Mouse (Mus musculus) adrenal gland, adult 8-10 months (tissue): ENCODE data around the gene Zfp451. TPM values are rescaled to one million over a fixed set of nuclear protein-coding genes. Genes with fewer than 3 reads are reported as not detected.
"Not testable (repeated sequence)": the region's sequence is repeated elsewhere in the genome, so short reads cannot be mapped to it uniquely, and the experiment has no call there.

Source experiments
- DNase-seq: peaks from one replicate; pipeline ENCODE4 v3.0.0; 2022
- total RNA-seq, 4 experiments: library from RNA; stranded (reverse); gene quantifications; 2 replicates each; pipeline ENCODE4 v1.2.4; 2022

Zfp451 gene
- total RNA-seq = 10 to 100 TPM; 32.4 to 49.6 (median 40.3) TPM

GRCm38 (mm10) chr1:33813868-33814794 lies at the start of gene Zfp451:
Gene Zfp451, minus strand, starts transcription at chr1:33814595.
- DNase-seq = peak; percentile 86

DNA sequence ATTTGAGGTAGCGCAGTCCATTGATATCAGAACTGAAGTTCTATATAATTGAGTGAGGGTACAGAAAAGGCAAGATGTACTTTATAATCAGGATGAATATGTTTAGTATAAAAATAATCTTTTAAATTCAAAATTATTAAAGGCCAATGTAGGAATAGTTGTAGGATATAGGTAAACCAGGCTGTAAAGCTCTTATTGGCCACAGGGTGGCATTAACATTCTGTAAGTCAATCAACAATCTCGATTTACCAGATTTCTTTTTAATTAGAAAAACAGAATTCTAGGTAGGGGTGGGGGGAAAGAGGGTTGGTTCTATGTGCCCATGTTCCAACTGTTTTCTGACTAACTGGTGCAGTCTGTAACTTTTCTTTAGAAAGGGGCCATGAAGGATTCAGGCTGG lies 32.4 kb upstream of the Zfp451 start:
- DNase-seq = no peak

GRCm38 (mm10) chr1:33843823-33844222 lies 29.4 kb upstream of the Zfp451 start:
- no peak for DNase-seq

GRCm38 (mm10) chr1:33838952-33839351 lies 24.6 kb upstream of the Zfp451 start:
- DNase-seq = not testable (repeated sequence)

DNA sequence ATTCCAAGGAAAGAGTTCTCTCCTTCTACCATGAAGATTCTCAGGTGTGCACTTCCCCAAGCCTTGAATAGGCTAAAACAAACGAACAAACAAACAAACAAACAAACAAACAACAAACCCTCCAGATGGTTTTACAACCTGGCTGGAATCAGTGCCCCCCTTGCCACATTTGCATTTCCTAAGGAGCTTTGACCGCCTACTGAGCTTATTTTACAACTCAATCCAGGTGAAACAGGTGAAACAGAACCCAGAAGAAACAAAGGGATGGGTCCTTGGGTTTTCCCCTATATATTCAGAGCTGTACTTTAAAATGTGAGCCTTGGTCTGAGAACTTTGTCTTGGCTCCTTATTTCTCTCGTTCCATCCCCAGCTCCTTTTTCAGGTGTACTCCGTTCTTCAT lies 16.2 kb upstream of the Zfp451 start:
- DNase-seq = no peak

DNA sequence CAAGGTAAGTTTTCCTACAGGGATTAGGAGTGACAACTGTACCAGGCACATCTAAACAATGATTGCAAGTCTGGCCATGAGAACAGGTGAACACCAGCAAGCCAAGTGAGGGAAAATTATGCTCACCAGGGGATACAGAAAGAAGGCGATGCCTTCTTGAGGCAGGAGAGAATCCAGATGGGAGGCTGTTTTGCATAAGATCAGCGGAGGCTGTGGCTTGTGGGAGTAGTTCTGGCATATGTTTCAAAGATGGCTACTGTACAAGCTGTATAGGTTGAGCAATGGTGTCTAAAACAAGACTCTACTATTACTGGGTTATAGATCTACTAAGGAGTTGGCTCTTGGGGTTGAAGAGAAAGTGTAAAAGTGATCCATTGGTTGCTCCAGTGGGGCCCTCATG lies 3.5 kb upstream of the Zfp451 start:
- no peak for DNase-seq

- no peak for DNase-seq
Measured at GRCm38 (mm10) chr1:33813495-33813867, 914 bp downstream of the Zfp451 start.

- DNase-seq = no peak
Measured at GRCm38 (mm10) chr1:33803323-33803722, 11.1 kb downstream of the Zfp451 start.

DNA sequence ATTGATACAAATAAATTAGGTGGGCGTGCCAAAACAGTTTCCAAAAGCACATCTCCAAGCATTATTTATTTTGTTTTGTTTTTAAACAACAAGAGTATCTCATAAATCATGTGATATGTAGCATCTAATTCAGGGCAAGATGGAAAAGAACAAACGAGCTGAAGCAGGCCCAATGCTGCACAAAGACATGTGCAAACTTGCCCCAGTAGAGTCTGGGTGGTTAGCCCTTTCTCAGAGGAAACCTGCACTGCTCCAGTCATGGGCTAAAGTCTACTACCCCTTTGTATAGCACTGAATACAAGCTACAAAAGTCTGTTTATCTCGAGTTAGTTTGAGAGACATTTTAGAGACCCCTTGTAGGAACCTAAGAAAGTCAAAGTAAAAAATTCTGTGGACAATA lies 14.8 kb downstream of the Zfp451 start:
- DNase-seq = no peak

GRCm38 (mm10) chr1:33788493-33788892 lies 25.9 kb downstream of the Zfp451 start:
- DNase-seq = no peak

GRCm38 (mm10) chr1:33788072-33788471 lies 26.3 kb downstream of the Zfp451 start:
- DNase-seq = no peak

DNA sequence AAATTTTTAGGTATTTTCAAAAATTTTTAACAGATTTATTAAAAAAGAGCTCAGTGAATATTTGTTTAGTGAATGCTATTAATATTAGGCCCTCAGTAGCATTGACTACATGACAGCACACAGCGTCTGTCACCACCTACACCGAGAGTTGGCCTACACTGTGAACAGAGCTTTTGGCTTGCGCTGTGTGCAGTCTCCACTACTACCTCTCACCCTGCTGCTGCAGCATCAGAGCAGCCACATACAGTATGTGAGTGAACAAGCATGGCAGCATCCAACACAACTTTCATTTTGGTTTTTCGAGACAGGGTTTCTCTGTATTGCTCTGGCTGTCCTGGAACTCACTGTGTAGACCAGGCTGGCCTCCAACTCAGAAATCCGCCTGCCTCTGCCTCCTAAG lies 29.8 kb downstream of the Zfp451 start:
- no peak for DNase-seq

DNA sequence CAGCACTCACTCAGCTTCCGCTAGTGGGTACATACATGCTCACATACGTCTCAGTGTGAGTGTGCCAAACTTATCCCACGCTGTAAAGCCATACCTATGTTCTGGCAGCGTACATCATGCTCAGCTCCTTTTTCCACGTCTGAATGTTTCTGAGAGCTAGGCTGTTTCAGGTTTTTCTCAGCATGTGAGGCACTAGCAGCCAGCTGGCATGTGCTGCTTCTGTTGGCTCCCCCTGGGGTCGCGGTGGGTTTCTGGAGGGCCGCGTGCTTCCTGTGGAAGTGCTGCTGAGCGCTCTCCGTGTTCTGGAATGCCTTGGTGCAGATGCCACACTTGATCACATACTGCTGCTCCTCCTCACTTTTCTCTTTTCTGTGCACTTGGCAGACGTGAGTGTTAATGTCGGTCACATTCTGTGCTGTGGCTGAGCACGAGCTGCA lies 38.2 kb downstream of the Zfp451 start:
- DNase-seq = no peak

DNA sequence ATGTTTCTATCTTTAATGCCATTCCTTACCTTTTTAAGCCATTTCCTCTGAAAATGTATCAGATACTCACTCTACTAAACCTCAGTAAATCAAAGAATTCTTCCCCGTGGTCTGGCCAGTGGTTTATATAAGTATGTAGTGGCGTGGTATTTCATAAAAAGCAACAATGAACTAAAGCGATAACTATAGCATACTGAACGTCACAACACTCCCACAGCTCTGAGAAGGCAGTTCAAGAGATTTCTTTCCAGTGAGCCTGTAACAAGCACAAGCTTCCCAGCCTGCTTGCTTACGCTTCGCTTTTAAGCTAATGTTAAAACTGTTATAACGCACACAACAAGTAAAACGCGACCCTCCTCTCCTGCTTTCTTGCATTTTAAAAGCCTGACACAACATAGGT lies 42.3 kb downstream of the Zfp451 start:
- DNase-seq = no peak

GRCm38 (mm10) chr1:33771621-33772020 lies 42.8 kb downstream of the Zfp451 start:
- DNase-seq = no peak

GRCm38 (mm10) chr1:33768827-33769226 lies 45.6 kb downstream of the Zfp451 start:
- no peak for DNase-seq

DNA sequence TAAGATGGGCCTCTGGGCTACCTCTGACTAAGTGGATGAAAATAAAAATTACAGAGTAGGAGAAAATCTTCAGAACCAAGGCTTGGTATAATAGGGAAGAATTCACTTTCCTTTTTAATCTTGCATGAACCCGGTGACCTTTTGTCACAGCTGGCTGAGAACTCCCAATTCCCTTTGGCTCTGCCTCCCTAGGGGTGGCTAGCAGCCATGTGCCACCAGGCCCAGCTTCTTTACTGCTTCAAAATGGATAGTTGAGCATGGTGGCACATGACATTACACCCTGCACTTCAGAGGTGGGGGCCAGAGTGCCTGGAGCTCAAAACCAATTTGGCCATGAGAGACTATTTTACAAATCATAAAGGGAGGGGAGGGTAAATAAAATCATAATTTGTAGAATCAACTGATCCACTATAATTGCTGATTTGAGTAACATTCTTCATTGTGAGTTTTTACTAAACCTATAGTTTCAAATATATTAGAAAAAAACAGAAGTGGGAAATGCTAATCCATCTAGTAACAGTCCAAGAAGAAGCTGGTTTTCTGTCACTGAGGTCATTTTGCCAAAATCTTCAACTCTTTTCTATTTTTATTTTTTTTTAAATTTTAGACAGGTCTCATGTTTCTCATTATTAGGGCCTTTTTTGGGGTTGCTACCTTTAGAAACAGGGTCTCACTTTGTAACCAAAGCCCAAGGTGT lies 46.2 kb downstream of the Zfp451 start:
- no peak for DNase-seq

- DNase-seq = no peak
Measured at GRCm38 (mm10) chr1:33766520-33767508, 47.6 kb downstream of the Zfp451 start.

- DNase-seq = no peak
Measured at GRCm38 (mm10) chr1:33765468-33766080, 48.8 kb downstream of the Zfp451 start.

GRCm38 (mm10) chr1:33763826-33764225 lies 50.6 kb downstream of the Zfp451 start:
- DNase-seq = no peak

DNA sequence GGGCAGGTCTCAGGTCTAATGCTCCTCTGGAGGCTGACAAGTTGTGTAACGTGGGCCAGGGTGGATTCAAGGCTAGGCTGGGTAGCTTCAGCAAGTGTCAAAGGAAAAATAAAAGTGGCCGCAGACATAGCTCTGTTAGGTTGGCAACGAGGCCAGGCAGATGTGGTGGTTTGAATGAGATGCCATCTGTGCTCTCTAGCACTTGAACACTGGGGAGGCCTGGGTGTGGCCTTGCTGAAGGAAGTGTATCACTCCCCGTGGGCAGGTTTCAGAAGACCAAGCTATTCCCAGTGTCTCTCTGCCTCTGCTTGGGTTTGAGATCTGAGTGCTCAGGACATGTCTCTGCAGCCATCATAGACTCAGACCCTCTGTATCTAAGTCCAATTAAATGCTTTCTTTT lies 55.9 kb downstream of the Zfp451 start:
- no peak for DNase-seq

DNA sequence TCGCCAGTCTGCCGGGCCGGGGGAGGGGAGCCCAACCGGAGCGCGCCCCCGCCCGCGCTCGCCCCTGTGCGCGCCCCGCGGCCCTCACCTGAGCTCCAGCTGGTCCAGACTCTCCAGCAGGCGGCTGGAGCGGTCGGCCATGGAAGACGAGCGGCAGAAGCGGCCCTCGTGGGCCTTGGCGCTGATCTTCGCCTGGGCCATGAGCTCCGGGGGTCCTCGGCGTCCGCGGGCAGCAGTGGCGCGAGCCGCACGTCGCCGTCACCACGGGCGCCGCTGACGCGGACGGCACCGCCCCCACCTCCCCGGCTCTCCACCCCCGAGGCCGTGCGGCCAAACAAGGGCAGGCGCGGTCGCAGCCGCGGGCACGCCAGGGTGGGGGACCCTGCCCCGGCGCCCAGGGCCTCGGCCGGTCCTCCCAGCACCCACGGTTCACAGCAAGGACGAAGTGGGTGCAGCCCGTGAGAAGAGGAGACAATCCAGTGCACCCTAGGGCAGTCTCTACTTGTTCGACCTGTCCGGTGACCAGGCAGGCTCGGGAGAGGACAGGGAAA lies 56.8 kb downstream of the Zfp451 start, which contains the start of gene Bag2:
Gene Bag2 (minus strand): TSS at position 305 of the 551 bp plus-strand sequence.
- peak; percentile 38 for DNase-seq
